Mouse (Mus musculus) megakaryocyte-erythroid progenitor cell, adult 5-6 weeks (primary cell): Measurements from ENCODE around the gene Trim8. TPM values are rescaled to one million over a fixed set of nuclear protein-coding genes. Genes with fewer than 3 reads are reported as not detected.

Experiments
- ATAC-seq: replicated peaks from 2 replicates; pipeline ENCODE4 v1.8.0; 2016; ENCODE audit warnings: mild to moderate bottlenecking, inconsistent platforms; ENCODE audit not compliant: severe bottlenecking, poor library complexity, low FRiP score, low TSS enrichment
- total RNA-seq, 2 experiments: library from RNA; stranded (forward) in 1 of 2; stranded (reverse) in 1 of 2; fragments of 200-1000, 215-1000 nt in 1 of 2; fragments of >200 nt in 1 of 2; fragmentation: Nextera tagmentation in 1 of 2; gene quantifications; 2 replicates each; pipeline ENCODE4 v1.2.3; 2014 to 2017

The Trim8 gene
- total RNA-seq, 2 experiments from 2014 or later, result 18.2 to 20.8 TPM

GRCm38 (mm10) chr19:46478826-46479225, 22.7 kb upstream of the Trim8 start:
- peak; percentile 52 for ATAC-seq

- no peak for ATAC-seq
These were observed 22.0 kb upstream of the Trim8 start for GRCm38 (mm10) chr19:46479306-46480075.

DNA sequence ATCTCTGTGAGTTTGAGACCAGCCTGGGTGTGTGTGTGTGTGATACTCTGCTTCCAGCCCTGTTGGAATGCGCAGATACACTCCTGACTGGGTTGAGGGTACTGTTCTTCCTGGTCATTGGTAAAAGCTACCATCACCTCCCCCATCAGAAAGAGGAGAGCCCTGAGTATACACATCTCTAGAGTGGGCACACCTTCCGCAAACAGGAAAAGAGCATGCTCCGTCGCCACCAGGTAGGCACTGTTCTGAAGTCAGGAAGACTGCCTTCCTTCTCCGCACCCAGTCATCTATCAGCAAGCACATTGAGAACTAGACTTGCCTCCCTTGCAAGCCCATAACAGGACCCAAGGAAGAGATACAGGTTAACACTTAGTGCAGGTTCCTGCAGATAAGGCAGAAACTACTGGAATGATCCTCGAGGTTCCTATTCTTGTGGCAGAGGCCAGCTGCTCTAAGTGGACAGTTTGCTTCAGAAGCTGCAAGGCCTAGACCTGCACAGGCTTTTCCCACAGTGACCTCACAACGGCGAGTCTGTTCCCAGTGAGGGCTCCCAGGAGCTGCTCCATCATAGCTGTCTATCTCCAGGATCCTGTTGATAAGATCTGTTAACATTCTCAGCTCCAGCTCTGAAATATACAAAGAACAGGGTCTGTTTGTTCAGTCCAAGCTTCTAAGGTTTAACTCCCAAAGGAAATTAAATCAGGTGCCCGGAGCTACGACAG, 20.7 kb upstream of the Trim8 start:
- ATAC-seq, result no peak

- ATAC-seq, result no peak
These were observed 20.1 kb upstream of the Trim8 start for GRCm38 (mm10) chr19:46481352-46481751.

DNA sequence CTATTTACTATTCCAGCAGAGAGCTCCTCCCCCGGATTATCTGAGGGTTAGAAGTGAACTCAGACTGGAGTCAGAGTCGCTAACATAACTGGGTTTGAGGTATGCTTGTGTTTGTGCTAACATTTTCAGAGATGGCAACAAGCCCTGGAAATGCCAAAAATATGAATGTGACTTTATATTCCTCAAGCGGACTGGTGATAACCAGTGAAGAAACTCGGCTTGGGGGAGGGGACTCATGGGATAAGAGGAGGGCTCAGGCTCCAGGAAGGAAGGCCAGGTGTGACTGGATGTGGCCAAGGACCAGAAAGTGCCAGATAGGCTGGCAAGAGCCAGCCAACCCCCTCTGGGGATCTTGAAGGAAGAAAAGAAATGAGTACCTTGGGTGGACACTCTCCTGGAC, 19.7 kb upstream of the Trim8 start:
- no peak for ATAC-seq

DNA sequence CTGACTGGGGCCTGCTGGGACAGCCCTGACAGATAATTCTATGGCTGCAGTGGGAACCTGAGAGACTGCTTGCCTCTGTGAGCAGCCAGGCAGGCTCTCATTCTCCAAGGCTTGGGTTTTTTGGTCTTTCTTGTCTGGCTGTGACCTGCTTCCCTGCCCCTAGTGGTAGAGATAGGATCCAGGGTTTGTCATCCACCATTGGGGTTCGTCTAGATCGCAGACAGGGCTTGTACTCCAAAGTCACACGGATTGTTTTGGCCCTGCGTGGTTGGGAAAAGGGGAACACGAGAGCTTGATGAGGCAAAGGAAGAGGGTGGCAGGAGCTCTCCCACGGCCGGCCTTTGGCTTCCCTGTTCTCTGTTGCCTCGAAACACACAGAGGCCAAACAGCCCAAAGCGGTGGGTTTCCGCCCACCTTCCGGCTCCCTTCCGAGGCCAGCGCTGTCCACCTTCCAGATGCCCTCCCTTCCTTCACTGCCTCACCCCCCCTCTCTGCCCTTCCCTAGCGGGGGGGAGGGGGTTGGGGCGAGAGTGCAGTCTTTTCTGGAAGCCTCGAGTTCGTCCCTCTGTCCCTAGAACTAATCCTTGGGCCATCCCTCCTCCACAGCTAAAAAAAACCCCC, 18.5 kb upstream of the Trim8 start:
- ATAC-seq, result peak; percentile 46; the same call in 1 of the 2 replicates

DNA sequence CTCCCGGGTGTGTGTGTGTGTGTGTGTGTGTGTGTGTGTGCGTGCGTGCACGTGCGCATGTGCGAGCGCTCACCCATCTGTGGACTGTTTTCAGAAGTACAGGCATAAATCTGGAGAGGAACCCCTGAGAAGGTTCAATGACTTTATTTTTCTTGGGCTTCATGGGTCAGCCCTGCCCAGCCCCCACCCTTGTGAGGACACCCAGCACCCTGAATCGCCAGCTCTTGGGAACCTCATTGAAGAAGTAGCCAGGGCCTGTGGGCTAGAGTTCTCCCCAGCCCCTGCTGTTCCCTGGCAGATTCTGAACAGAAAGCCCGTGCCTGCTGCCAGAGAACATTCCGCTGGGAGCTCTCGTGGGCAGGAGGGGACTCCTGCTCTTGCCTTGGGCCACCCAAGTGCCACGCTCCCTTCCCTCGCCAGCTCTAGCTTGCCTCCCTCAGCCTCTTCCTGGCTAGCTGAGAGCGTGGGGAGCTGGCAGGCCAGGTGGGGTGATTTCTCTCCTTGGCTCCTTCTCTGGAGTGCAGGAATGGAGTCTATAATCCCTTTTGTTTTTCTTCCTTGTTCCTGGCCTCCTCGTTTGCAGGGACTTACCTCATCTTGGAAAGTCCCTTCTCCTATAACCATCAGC, 17.7 kb upstream of the Trim8 start:
- no peak for ATAC-seq

GRCm38 (mm10) chr19:46484518-46484917, 17.0 kb upstream of the Trim8 start:
- ATAC-seq, result no peak

DNA sequence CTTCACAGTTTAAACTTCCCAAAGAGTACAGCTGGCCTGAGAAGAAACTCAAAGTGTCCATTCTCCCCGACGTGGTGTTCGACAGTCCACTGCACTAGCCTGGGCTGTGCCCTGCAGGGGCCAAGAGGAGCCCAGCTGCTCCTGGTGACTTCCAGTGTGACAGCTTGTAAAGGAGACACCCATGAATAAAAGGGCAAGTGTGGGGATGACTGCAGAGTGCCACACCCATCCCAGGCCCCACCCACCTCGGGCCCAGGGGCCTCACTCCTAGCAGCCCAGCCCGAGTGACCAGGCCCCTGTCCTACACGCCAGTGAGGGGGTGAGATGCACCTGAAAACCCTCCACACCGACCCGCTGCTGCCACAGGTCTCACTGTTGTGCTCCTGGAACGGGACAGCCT, 15.7 kb upstream of the Trim8 start:
- no peak for ATAC-seq

DNA sequence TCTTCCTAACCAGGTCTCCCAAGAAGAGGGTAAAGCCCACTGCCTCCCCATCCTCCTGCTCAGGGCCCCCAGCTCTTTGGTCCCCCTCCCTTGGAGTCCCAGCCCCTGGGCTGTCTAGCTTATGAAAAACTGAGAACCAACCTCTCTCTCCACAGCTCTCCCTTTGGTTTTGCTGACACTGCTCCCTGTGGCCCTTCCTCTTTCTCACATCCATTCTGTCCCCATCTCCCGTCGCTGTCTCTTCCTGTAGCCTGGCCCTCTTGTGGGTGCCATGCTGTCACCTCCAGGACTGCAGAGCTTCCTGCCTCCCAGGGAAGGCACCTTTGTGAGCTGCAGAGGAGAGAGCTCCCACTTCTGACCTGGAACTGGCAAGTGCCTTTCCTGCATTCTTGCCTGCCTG, 14.8 kb upstream of the Trim8 start:
- no peak for ATAC-seq

- no peak for ATAC-seq
These were observed 12.1 kb upstream of the Trim8 start for GRCm38 (mm10) chr19:46489448-46489847.

DNA sequence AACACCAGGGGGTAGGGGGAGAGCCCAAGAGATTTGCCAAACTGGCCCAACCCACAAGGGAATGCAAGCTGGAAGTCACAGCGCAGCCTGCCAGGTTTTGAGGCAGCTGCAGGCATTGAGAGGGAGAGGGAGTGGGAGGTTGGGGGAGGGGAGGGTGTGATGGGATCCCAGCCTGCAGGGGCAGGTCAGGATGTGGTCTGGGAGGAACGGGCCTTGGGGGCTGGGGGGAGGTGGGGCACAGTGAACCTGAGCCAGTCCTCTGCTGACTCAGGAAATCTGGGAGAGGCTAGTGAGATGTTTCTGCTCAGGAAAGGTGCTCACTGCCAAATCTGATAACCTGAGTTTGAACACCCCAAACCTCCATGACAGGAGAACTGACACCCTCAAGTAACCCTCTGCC, 10.9 kb upstream of the Trim8 start:
- peak; percentile 29; the same call in 1 of the 2 replicates for ATAC-seq

GRCm38 (mm10) chr19:46495136-46495535, 6.4 kb upstream of the Trim8 start:
- no peak for ATAC-seq

DNA sequence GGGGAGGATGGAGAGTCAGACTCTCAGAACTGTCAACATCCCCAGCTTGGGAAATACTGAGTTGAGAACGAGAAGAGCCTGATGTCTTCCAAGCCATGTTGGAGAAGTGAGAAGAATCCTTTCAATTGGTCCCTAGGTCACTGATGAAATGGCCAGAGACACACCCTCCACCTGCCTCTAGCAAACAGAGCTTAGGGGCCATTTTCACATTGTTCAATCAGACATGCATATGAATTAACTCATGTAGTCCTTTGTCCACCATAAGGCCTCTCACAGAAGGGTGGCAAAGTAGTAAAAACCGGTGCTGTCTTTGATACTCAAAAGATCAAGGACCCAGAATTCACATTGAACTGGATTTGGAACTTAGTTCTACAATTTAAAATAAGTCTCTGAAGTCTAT, 4.3 kb upstream of the Trim8 start:
- no peak for ATAC-seq

DNA sequence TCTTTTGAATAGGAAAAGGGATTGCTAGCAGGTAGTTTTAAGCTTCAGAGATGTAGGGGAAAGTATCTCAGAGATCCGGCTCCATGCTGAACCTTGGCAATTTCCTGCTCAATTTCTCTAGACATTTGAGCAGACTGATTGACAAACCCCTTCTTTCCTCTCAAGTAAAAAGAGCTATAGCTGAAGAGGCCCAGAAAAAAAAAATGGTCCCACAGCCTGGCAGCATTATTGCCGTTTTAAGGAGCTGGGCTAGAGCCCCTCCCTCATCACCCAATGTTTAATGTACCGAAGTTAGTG, 2.0 kb upstream of the Trim8 start:
- no peak for ATAC-seq

DNA sequence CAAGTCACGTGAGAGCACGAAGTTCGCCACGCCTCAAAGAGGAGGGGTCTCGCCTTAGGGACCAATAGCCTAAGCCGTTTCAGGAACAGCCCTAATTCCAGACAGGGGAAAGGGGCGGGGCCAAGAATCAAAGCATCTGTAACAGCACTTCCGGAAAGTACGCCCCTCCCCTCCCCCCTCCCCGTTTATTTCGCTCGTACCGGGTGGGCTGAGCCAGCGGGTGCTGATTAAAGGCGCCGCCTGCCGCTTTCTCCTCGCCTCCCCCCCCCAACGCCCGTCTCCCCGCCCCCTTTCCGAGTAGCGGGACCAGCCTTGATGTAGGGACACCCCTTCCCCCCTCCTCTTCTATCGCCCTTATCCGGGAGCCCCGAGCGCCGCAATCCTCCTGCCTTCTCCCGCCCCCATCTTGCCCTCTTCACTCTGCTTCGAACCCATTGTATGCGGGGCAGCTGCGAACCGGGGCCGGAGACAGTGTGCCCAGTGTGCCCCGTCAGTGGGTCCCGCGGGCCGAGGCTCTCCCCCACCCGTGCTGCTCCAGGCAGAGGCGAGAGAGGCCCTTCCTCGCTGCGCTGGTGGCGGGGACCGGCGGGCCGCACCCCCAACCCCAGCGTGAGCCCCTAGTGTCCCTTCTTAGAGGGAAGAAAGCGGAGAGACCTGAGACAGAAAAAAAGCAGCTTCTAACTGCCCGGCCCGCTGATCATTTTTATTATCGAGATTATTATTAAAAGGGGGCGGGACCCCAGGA, 1.5 kb upstream of the Trim8 start:
- peak; percentile 56 for ATAC-seq

GRCm38 (mm10) chr19:46500581-46501341, 741 bp upstream of the Trim8 start:
- ATAC-seq, result no peak

- ATAC-seq, result no peak
These were observed 560 bp downstream of the Trim8 start for GRCm38 (mm10) chr19:46502069-46502455.
